Mouse (Mus musculus): ENCODE data around the gene Acaa1a.

DNA sequence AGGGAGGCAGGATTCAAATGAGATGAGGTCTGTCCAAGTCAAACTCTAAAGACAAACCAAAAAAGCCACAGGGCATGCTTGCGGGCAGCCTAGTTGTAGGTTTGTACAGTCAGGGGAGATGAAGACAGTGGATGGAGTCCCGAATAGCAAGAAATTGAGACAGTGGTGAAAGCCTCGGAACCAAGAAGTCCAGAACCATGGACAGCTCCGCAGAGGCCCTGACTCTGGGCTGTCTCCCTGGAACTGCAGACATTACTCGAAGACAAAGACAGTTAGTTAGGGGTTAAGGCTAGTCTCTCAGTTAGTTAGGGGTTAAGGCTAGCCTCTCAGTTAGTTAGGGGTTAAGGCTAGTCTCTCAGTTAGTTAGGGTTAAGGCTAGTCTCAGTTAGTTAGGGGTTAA lies 49.5 kb downstream of the Acaa1a start:
- TF ChIP-seq POLR2A (IDR thresholded peaks at IDR 0.05; ENCODE audit: control insufficient read depth, extremely low read depth, insufficient read depth, low read length, poor library complexity), result no peak
- no peak for TF ChIP-seq CTCF (IDR thresholded peaks at IDR 0.05; ENCODE audit: borderline replicate concordance, control insufficient read depth, extremely low read depth, insufficient read depth, low read length, poor library complexity)

All from thymus, adult 2 months (tissue).